Mouse (Mus musculus): ENCODE data around the gene Dennd1a. TPM values are rescaled to one million over a fixed set of nuclear protein-coding genes. Genes with fewer than 3 reads are reported as not detected.

The Dennd1a gene
- polyA plus RNA-seq, 1 experiment from 2014 or later, result 11.5 TPM

DNA sequence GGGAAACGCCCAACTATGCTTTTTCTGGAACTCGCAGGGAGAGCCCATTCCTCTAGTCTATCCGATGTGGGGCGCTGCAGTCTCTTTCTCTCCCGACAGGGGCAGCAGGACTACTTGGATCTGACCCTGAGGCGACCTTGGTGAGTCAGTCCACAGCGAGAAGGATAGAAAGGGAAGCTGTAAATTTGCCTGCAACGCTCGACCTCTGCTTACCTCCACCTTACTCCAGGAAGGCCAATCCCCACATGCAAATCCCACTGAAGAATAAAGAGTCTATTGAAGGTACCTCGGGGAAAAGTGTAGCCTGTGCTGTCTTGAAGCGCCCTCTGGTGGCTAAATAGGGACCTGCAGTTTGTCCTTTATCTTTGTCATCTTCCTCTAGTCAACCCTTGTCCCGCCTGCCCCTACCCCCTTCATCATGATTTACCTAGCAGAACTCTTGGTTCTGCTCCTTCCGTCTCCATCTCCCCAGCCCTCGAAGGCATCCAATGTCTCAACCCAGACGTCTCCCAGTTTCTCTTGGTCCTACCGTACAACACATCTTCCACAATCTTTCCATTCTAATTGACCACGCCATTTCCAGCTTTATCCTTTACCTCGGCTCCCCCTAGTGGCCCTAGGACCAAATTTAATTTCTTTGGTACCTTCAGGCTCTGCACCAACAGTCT lies 515.4 kb downstream of the Dennd1a start:
- no peak overlapping the region for H3K27ac ChIP-seq (ENCODE audit: low read depth)
- H3K9ac ChIP-seq, result peak overlapping the region; percentile 24; the same call in 1 of the 2 replicates
- H3K4me3 ChIP-seq (ENCODE audit: low read depth, low read length), result peak overlapping the region; percentile 29
- no peaks in the 10 kb centered on the region for H3K27me3 ChIP-seq (ENCODE audit: insufficient read depth, low read length)
- H3K36me3 ChIP-seq (ENCODE audit: insufficient read depth), result no peaks in the 10 kb centered on the region
- peaks cover 6% of the 10 kb centered on the region; the same call in 1 of the 2 replicates for H3K4me1 ChIP-seq (ENCODE audit: insufficient read depth)
- no peaks in the 10 kb centered on the region for H3K9me3 ChIP-seq (ENCODE audit: low read depth, low read length)
- ATAC-seq (ENCODE audit: insufficient read depth) (peak; percentile 50), DNase-seq (peak; percentile 94)
- peak; percentile 82 for TF ChIP-seq CTCF (IDR thresholded peaks at IDR 0.05; ENCODE audit: low read depth)
- peak overlapping the region; percentile 63 for H3K4me2 ChIP-seq
- WGBS, result under 1% methylated on average over 18 of the region's 18 CpGs

DNA sequence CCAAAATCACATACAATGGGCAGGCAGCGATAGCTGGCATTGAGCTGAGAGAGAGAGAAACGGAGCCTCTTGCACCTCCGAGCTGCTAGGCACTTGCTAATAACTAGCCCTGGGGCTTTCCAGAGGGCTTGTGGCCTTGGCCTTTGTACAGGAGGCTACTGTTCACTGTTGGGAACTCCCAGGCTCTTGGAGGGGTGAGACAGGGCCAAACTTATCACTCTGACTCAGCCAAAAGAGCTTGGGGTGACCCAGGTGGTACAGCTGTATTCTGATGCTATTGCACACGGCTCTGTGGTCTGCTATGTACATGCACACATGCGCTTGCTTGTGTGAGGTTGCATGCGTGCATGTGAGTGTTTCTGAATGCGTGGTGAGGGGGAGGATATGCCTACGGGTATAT lies 517.4 kb downstream of the Dennd1a start:
- DNase-seq (no peak), ATAC-seq (ENCODE audit: insufficient read depth) (no peak)
- WGBS, result 85% methylated on average over 8 of the region's 8 CpGs
- Histone ChIP-seq H3K4me3 (ENCODE audit: low read depth, low read length) (no peak overlapping the region), H3K4me2 (no peak overlapping the region), H3K4me1 (ENCODE audit: insufficient read depth) (peaks cover 10% of the 10 kb centered on the region), H3K9me3 (ENCODE audit: low read depth, low read length) (no peaks in the 10 kb centered on the region), H3K9ac (no peak overlapping the region), H3K36me3 (ENCODE audit: insufficient read depth) (no peaks in the 10 kb centered on the region), H3K27ac (ENCODE audit: low read depth) (no peak overlapping the region), H3K27me3 (ENCODE audit: insufficient read depth, low read length) (no peaks in the 10 kb centered on the region)
- TF ChIP-seq CTCF (IDR thresholded peaks at IDR 0.05; ENCODE audit: low read depth), result no peak

DNA sequence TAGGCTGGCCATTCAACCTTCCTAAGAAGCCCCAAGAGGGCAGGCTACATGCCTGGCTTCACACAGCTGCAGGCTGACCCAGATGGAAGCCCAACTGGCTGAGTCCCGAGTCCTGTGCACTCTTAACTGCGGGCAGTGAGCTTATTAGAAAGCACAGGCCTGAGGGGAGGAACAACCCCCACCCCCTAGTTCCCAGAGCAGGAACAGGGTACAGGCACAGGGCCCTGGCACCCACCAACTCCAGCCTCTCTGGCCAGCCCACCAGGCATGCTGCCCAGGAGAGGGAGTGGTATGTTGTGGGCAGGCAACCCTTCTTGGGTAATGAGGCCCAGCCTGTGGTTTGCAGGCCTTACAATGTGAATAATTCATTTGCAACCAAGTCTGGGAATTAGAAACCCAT lies 518.3 kb downstream of the Dennd1a start:
- Histone ChIP-seq H3K4me2 (no peak overlapping the region), H3K9ac (no peak overlapping the region), H3K27me3 (ENCODE audit: insufficient read depth, low read length) (no peaks in the 10 kb centered on the region), H3K4me1 (ENCODE audit: insufficient read depth) (peaks cover 10% of the 10 kb centered on the region), H3K9me3 (ENCODE audit: low read depth, low read length) (no peaks in the 10 kb centered on the region), H3K27ac (ENCODE audit: low read depth) (no peak overlapping the region), H3K36me3 (ENCODE audit: insufficient read depth) (no peaks in the 10 kb centered on the region), H3K4me3 (ENCODE audit: low read depth, low read length) (no peak overlapping the region)
- no peak for TF ChIP-seq CTCF (IDR thresholded peaks at IDR 0.05; ENCODE audit: low read depth)
- no peak for DNase-seq
- ATAC-seq (ENCODE audit: insufficient read depth), result no peak
- 63% methylated on average over 2 of the region's 2 CpGs for WGBS

GRCm38 (mm10) chr2:37767739-37768138 lies 519.5 kb downstream of the Dennd1a start:
- TF ChIP-seq CTCF (IDR thresholded peaks at IDR 0.05; ENCODE audit: low read depth), result no peak
- Histone ChIP-seq H3K27ac (ENCODE audit: low read depth) (no peak overlapping the region), H3K36me3 (ENCODE audit: insufficient read depth) (no peaks in the 10 kb centered on the region), H3K9me3 (ENCODE audit: low read depth, low read length) (no peaks in the 10 kb centered on the region), H3K4me2 (no peak overlapping the region), H3K4me3 (ENCODE audit: low read depth, low read length) (no peak overlapping the region), H3K27me3 (ENCODE audit: insufficient read depth, low read length) (no peaks in the 10 kb centered on the region), H3K9ac (no peak overlapping the region), H3K4me1 (ENCODE audit: insufficient read depth) (peaks cover 10% of the 10 kb centered on the region)
- ATAC-seq (ENCODE audit: insufficient read depth) (no peak), DNase-seq (no peak)
- WGBS, result 66% methylated on average over 3 of the region's 3 CpGs

DNA sequence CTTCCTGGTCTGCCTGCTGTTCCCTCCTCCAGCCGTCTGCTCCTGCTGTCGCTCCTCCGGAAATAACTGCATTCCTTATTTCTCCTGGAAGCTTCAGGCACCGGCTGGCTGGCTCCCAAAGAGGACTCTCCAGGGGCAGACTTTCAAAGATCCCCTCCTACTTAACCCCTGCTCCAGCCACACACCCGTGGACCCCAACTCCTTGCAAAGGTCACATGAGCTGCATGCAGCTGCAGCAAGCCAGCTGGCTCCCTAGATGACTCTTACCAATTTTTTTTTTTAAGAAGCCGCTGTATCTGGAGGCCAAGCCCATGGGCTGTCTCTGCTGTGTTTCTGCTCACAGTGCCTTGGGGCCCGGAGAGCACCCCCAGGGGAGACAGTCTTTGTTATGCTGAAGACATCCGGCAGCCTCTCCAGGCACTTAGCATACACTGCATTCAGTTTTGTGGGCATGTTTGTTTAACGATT lies 520.1 kb downstream of the Dennd1a start:
- H3K9me3 ChIP-seq (ENCODE audit: low read depth, low read length), result no peaks in the 10 kb centered on the region
- peaks cover 10% of the 10 kb centered on the region for H3K4me1 ChIP-seq (ENCODE audit: insufficient read depth)
- no peak overlapping the region for H3K4me3 ChIP-seq (ENCODE audit: low read depth, low read length)
- no peaks in the 10 kb centered on the region for H3K27me3 ChIP-seq (ENCODE audit: insufficient read depth, low read length)
- H3K9ac ChIP-seq, result no peak overlapping the region
- DNase-seq (peak; percentile 78), ATAC-seq (ENCODE audit: insufficient read depth) (peak; percentile 32; the same call in 1 of the 2 replicates)
- WGBS, result 4% methylated on average over 9 of the region's 9 CpGs
- peak overlapping the region; percentile 32; the same call in 1 of the 2 replicates for H3K4me2 ChIP-seq
- H3K36me3 ChIP-seq (ENCODE audit: insufficient read depth), result no peaks in the 10 kb centered on the region
- peak overlapping the region; percentile 56; the same call in 1 of the 2 replicates for H3K27ac ChIP-seq (ENCODE audit: low read depth)
- TF ChIP-seq CTCF (IDR thresholded peaks at IDR 0.05; ENCODE audit: low read depth), result no peak

DNA sequence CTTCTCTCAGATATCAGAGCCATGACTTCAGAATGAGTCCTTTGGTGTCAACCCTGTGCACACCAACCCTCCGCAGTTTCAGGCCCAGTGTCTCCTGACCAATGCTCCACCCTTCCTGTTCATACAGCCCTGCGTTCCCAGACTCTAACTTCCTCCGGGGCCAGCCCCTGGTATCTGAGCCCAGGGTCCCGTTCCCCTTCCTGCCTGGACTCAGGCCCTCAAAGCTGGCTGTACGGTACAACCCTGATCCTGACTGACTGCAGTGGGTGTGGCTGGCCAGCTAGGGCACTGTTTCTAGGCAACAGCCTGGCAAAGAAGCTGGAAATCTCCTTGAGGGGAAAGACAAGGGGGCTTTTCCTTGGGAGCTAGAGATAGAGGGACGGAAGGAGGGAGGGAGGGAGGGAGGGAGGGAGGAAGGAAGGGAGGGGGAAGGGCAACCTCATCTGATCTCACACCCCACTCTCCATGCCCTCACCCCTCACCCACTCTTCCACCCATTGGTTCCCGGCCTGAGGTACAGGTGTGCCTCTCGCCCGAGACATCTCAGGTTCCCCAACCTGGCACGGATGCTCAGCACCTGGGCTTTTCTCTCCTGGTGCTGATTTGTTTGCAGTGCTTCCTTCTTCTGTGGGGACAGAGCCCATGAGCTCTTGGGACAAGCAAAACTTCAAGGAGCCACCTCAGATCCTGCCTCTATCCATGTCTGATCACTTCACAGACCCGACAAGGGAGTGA lies 521.0 kb downstream of the Dennd1a start:
- DNase-seq, result peak; percentile 58
- H3K9ac ChIP-seq, result no peak overlapping the region
- peaks cover 10% of the 10 kb centered on the region for H3K4me1 ChIP-seq (ENCODE audit: insufficient read depth)
- H3K27me3 ChIP-seq (ENCODE audit: insufficient read depth, low read length), result no peaks in the 10 kb centered on the region
- H3K4me3 ChIP-seq (ENCODE audit: low read depth, low read length), result no peak overlapping the region
- 47% methylated on average over 11 of the region's 11 CpGs for WGBS
- TF ChIP-seq CTCF (IDR thresholded peaks at IDR 0.05; ENCODE audit: low read depth), result no peak
- H3K36me3 ChIP-seq (ENCODE audit: insufficient read depth), result no peaks in the 10 kb centered on the region
- peak; percentile 52 for ATAC-seq (ENCODE audit: insufficient read depth)
- no peak overlapping the region for H3K4me2 ChIP-seq
- no peaks in the 10 kb centered on the region for H3K9me3 ChIP-seq (ENCODE audit: low read depth, low read length)
- no peak overlapping the region for H3K27ac ChIP-seq (ENCODE audit: low read depth)

DNA sequence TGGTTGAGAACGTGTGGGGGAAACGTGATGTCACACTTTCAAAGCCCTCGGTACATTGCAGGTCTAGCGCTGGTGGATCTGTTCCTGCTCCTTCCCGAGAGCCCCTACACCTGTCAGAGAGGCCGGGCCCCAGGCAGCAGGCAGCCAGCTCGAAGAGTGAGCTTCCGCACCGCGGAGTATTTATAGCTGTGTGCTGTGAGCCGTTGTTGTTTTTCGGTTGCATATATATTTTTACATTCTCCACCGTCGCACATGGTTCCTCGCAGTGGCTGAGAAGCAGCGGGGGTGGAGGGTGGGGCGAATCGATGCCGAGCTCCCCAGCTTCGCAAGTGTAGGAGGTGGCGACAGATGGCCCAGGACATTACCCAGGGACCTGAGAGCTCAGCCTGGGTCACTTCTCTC lies 522.1 kb downstream of the Dennd1a start:
- Histone ChIP-seq H3K4me3 (ENCODE audit: low read depth, low read length) (no peak overlapping the region), H3K4me1 (ENCODE audit: insufficient read depth) (peaks cover 10% of the 10 kb centered on the region), H3K27me3 (ENCODE audit: insufficient read depth, low read length) (no peaks in the 10 kb centered on the region), H3K27ac (ENCODE audit: low read depth) (no peak overlapping the region), H3K9me3 (ENCODE audit: low read depth, low read length) (no peaks in the 10 kb centered on the region), H3K36me3 (ENCODE audit: insufficient read depth) (no peaks in the 10 kb centered on the region), H3K9ac (no peak overlapping the region), H3K4me2 (0 out of 2 replicates have a peak overlapping the region, but pooled peaks have one; percentile 15)
- TF ChIP-seq CTCF (IDR thresholded peaks at IDR 0.05; ENCODE audit: low read depth), result no peak
- WGBS, result 18% methylated on average over 21 of the region's 21 CpGs
- DNase-seq (no peak), ATAC-seq (ENCODE audit: insufficient read depth) (no peak)
